Mouse (Mus musculus): ENCODE data around the gene Dmp1. TPM values are rescaled to one million over a fixed set of nuclear protein-coding genes. Genes with fewer than 3 reads are reported as not detected.

Dmp1 gene
- polyA plus RNA-seq, 1 experiment: not detected

GRCm38 (mm10) chr5:104239674-104240378 lies 37.4 kb downstream of the Dmp1 start:
- H3K4me1 ChIP-seq (ENCODE audit: control insufficient read depth, insufficient read depth, low read length): no peaks in the 10 kb centered on the region

DNA sequence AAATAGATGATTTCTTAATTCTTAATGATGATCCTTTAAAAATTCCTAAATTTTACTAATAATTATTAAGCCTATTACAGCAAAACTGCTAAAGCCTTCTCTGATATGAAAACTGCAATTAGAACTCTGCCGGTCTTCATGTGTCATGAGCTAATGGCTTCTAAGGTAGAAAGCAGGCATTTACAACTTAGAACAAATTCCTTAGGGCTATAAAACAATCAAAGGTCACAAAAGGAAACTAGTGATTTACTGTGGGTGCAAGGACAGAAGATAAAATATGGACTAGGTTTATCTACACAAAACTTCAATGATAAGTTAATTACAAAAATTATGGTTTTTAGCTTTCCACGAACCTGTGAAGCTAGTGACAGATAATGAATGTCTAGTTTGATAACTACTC lies 41.8 kb downstream of the Dmp1 start:
- H3K4me1 ChIP-seq (ENCODE audit: control insufficient read depth, insufficient read depth, low read length): no peaks in the 10 kb centered on the region
- H3K27me3 ChIP-seq (ENCODE audit: control insufficient read depth, insufficient read depth, low read length, poor library complexity, severe bottlenecking): no peaks in the 10 kb centered on the region
- no peak overlapping the region for H3K27ac ChIP-seq (ENCODE audit: insufficient read depth, low read length)
- H3K9me3 ChIP-seq (replicated peaks; ENCODE audit: control insufficient read depth, insufficient read depth, low read length, poor library complexity, severe bottlenecking): no peaks in the 10 kb centered on the region
- H3K4me3 ChIP-seq (ENCODE audit: low read depth, low read length): no peak overlapping the region
- TF ChIP-seq POLR2A (IDR thresholded peaks at IDR 0.05; ENCODE audit: insufficient read depth, low read length) (no peak), CTCF (IDR thresholded peaks at IDR 0.05; ENCODE audit: low read depth, low read length) (no peak), EP300 (IDR thresholded peaks at IDR 0.05; ENCODE audit: insufficient read depth, low read depth, low read length) (no peak)
- H3K36me3 ChIP-seq (ENCODE audit: control insufficient read depth, insufficient read depth, low read length, poor library complexity, severe bottlenecking): no peaks in the 10 kb centered on the region
- no peak overlapping the region for H3K9ac ChIP-seq (ENCODE audit: low read depth, poor library complexity, severe bottlenecking)

More at GRCm38 (mm10) chr5:104239674-104240378, 37.4 kb downstream of the Dmp1 start:
- Histone ChIP-seq H3K4me3 (ENCODE audit: low read depth, low read length) (no peak overlapping the region), H3K36me3 (ENCODE audit: control insufficient read depth, insufficient read depth, low read length, poor library complexity, severe bottlenecking) (no peaks in the 10 kb centered on the region), H3K27me3 (ENCODE audit: control insufficient read depth, insufficient read depth, low read length, poor library complexity, severe bottlenecking) (no peaks in the 10 kb centered on the region), H3K9ac (ENCODE audit: low read depth, poor library complexity, severe bottlenecking) (no peak overlapping the region), H3K27ac (ENCODE audit: insufficient read depth, low read length) (no peak overlapping the region), H3K9me3 (replicated peaks; ENCODE audit: control insufficient read depth, insufficient read depth, low read length, poor library complexity, severe bottlenecking) (no peaks in the 10 kb centered on the region)
- TF ChIP-seq POLR2A (IDR thresholded peaks at IDR 0.05; ENCODE audit: insufficient read depth, low read length) (no peak), EP300 (IDR thresholded peaks at IDR 0.05; ENCODE audit: insufficient read depth, low read depth, low read length) (no peak), CTCF (IDR thresholded peaks at IDR 0.05; ENCODE audit: low read depth, low read length) (no peak)

- no peaks in the 10 kb centered on the region for H3K36me3 ChIP-seq (ENCODE audit: control insufficient read depth, insufficient read depth, low read length, poor library complexity, severe bottlenecking)
- no peak for TF ChIP-seq EP300 (IDR thresholded peaks at IDR 0.05; ENCODE audit: insufficient read depth, low read depth, low read length)
- no peak for TF ChIP-seq CTCF (IDR thresholded peaks at IDR 0.05; ENCODE audit: low read depth, low read length)
- no peak for TF ChIP-seq POLR2A (IDR thresholded peaks at IDR 0.05; ENCODE audit: insufficient read depth, low read length)
- H3K9me3 ChIP-seq (replicated peaks; ENCODE audit: control insufficient read depth, insufficient read depth, low read length, poor library complexity, severe bottlenecking): no peaks in the 10 kb centered on the region
- no peak overlapping the region for H3K4me3 ChIP-seq (ENCODE audit: low read depth, low read length)
- no peak overlapping the region for H3K27ac ChIP-seq (ENCODE audit: insufficient read depth, low read length)
- H3K9ac ChIP-seq (ENCODE audit: low read depth, poor library complexity, severe bottlenecking): no peak overlapping the region
- H3K4me1 ChIP-seq (ENCODE audit: control insufficient read depth, insufficient read depth, low read length): no peaks in the 10 kb centered on the region
- H3K27me3 ChIP-seq (ENCODE audit: control insufficient read depth, insufficient read depth, low read length, poor library complexity, severe bottlenecking): no peaks in the 10 kb centered on the region
These were observed 49.4 kb downstream of the Dmp1 start for GRCm38 (mm10) chr5:104251811-104252210.

GRCm38 (mm10) chr5:104256585-104256984 lies 54.2 kb downstream of the Dmp1 start:
- no peaks in the 10 kb centered on the region for H3K9me3 ChIP-seq (replicated peaks; ENCODE audit: control insufficient read depth, insufficient read depth, low read length, poor library complexity, severe bottlenecking)
- H3K9ac ChIP-seq (ENCODE audit: low read depth, poor library complexity, severe bottlenecking): no peak overlapping the region
- TF ChIP-seq POLR2A (IDR thresholded peaks at IDR 0.05; ENCODE audit: insufficient read depth, low read length) (no peak), CTCF (IDR thresholded peaks at IDR 0.05; ENCODE audit: low read depth, low read length) (no peak), EP300 (IDR thresholded peaks at IDR 0.05; ENCODE audit: insufficient read depth, low read depth, low read length) (no peak)
- no peaks in the 10 kb centered on the region for H3K4me1 ChIP-seq (ENCODE audit: control insufficient read depth, insufficient read depth, low read length)
- H3K4me3 ChIP-seq (ENCODE audit: low read depth, low read length): no peak overlapping the region
- no peaks in the 10 kb centered on the region for H3K36me3 ChIP-seq (ENCODE audit: control insufficient read depth, insufficient read depth, low read length, poor library complexity, severe bottlenecking)
- H3K27me3 ChIP-seq (ENCODE audit: control insufficient read depth, insufficient read depth, low read length, poor library complexity, severe bottlenecking): no peaks in the 10 kb centered on the region
- no peak overlapping the region for H3K27ac ChIP-seq (ENCODE audit: insufficient read depth, low read length)

DNA sequence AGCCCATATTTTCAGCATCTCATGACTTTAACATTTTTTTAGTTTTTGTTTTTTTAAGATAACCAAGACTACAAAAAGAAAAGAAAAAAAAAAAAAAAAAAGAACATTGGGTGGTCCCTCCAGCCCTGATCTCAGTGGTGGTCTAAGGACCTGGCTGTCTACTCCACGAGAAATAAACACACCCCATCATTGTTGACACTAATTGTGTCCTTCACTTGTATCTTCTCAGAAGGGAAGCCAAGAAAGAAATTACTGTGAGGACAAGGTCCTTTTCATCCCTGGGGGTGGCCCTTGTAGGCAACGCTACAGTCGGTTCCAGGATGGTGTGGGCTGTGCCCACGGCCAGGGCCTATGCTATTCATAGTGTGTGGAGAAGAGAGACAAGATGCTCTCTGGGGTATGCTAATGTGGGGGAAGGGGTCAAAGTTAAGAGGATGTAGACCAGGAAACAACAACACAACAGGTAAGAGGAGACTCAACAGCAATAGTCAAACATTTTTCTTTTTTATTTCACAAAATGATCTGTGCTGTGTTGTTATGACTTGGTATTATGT lies 59.6 kb downstream of the Dmp1 start:
- TF ChIP-seq EP300 (IDR thresholded peaks at IDR 0.05; ENCODE audit: insufficient read depth, low read depth, low read length) (no peak), CTCF (IDR thresholded peaks at IDR 0.05; ENCODE audit: low read depth, low read length) (no peak), POLR2A (IDR thresholded peaks at IDR 0.05; ENCODE audit: insufficient read depth, low read length) (no peak)
- Histone ChIP-seq H3K36me3 (ENCODE audit: control insufficient read depth, insufficient read depth, low read length, poor library complexity, severe bottlenecking) (no peaks in the 10 kb centered on the region), H3K9ac (ENCODE audit: low read depth, poor library complexity, severe bottlenecking) (no peak overlapping the region), H3K27ac (ENCODE audit: insufficient read depth, low read length) (no peak overlapping the region), H3K9me3 (replicated peaks; ENCODE audit: control insufficient read depth, insufficient read depth, low read length, poor library complexity, severe bottlenecking) (no peaks in the 10 kb centered on the region), H3K4me1 (ENCODE audit: control insufficient read depth, insufficient read depth, low read length) (no peaks in the 10 kb centered on the region), H3K27me3 (ENCODE audit: control insufficient read depth, insufficient read depth, low read length, poor library complexity, severe bottlenecking) (no peaks in the 10 kb centered on the region), H3K4me3 (ENCODE audit: low read depth, low read length) (no peak overlapping the region)
